Mouse (Mus musculus) ES-E14 (cell line): Measurements from ENCODE around the gene Nav1.

Source experiments
- CHD2 ChIP-seq: IDR thresholded peaks from 2 replicates; pipeline ENCODE4 v1.6.1; 2014; ENCODE audit warnings: mild to moderate bottlenecking, low read depth, low read length, inconsistent platforms
- HCFC1 ChIP-seq: IDR thresholded peaks from 2 replicates; pipeline ENCODE4 v1.6.1; 2012; ENCODE audit warnings: low read length, inconsistent platforms, borderline replicate concordance; ENCODE audit not compliant: insufficient read depth
- MAFK ChIP-seq: IDR thresholded peaks from 2 replicates; pipeline ENCODE4 v1.6.1; 2014; ENCODE audit warnings: mild to moderate bottlenecking, low read depth, low read length, inconsistent platforms; ENCODE audit not compliant: insufficient read depth
- ZC3H11A ChIP-seq: IDR thresholded peaks from 2 replicates; pipeline ENCODE4 v1.6.1; 2012; ENCODE audit warnings: low read depth, mild to moderate bottlenecking, inconsistent platforms, low read length, borderline replicate concordance
- ZNF384 ChIP-seq: IDR thresholded peaks from 2 replicates; pipeline ENCODE4 v1.6.1; 2012; ENCODE audit warnings: low read depth, low read length, inconsistent platforms

GRCm38 (mm10) chr1:135440986-135441385 lies 166.1 kb downstream of the Nav1 start:
- TF ChIP-seq ZC3H11A (no peak), ZNF384 (no peak), CHD2 (no peak), HCFC1 (no peak), MAFK (no peak)
